Mouse (Mus musculus): ENCODE data around the gene Nxnl1.
"Not testable (repeated sequence)": the region's sequence is repeated elsewhere in the genome, so short reads cannot be mapped to it uniquely, and the experiment has no call there.

Nxnl1 gene

DNA sequence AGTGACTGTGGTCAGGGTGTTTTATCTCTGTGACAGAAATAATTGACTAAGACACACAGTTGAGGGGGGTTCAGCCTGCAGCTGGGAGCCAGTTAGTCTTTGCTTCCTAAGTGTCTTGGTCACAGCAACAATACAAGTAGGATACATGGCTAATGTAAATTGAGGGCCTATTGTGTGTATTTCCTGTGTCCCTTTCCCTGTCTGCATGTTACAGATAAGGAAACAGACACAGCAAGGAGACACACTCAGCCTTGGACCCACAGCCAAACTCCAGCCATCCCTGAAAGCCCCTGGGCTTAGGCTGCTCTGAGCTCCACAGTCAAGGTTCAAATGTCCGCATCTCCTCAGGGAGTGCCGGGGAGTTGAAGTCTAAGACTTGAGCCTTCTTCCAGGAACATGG, 11.8 kb downstream of the Nxnl1 start:
- no peak for DNase-seq (ENCODE audit: low read depth, low spot score)

- no peak for DNase-seq (ENCODE audit: low read depth, low spot score)
These were observed 12.4 kb downstream of the Nxnl1 start for GRCm38 (mm10) chr8:71554001-71554400.

DNA sequence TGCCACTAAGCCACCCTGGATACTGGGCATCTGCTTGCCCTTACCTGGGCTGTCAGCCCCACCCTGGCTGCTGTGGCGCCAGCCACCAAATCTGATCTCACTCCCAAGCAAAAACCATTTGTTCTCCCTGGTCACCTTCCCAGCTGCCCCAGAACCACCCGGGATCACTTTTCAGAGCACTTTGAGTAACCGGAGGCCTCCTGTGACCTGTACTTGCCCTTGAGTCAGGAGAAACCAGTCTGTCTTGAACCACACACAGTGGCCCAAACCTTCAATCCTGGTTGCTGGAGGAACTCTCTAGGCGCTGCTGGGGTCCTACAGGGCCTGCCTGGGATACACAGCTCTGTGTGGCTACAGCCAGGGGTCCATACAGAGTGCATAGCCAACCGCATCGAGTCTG, 13.6 kb downstream of the Nxnl1 start:
- DNase-seq (ENCODE audit: low read depth, low spot score) = no peak

- no peak for DNase-seq (ENCODE audit: low read depth, low spot score)
These were observed 15.6 kb downstream of the Nxnl1 start for GRCm38 (mm10) chr8:71550754-71551153.

- no peak for DNase-seq (ENCODE audit: low read depth, low spot score)
These were observed 18.8 kb downstream of the Nxnl1 start for GRCm38 (mm10) chr8:71547590-71547989.

GRCm38 (mm10) chr8:71545053-71545452, 21.3 kb downstream of the Nxnl1 start:
- DNase-seq (ENCODE audit: low read depth, low spot score) = no peak

DNA sequence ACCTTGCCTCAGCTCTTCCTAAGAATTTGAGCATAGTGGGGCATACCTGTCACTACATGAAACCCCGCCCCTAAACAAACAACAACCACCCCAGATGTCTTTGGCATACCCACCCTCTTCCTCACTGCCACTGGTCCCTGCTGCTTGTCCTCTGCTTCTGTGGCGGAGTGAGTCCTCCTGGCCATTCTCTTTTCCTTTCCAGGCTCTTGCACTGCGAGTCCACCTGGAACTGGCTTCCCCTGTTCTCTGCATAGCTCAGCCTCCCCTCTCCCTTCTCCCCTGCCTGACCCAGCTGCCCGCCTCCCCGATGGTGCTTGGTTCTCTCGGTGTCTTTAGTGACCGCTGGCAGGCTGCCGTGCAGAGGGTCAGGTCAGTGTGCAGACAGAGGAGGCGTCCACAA, 22.6 kb downstream of the Nxnl1 start:
- no peak for DNase-seq (ENCODE audit: low read depth, low spot score)

DNA sequence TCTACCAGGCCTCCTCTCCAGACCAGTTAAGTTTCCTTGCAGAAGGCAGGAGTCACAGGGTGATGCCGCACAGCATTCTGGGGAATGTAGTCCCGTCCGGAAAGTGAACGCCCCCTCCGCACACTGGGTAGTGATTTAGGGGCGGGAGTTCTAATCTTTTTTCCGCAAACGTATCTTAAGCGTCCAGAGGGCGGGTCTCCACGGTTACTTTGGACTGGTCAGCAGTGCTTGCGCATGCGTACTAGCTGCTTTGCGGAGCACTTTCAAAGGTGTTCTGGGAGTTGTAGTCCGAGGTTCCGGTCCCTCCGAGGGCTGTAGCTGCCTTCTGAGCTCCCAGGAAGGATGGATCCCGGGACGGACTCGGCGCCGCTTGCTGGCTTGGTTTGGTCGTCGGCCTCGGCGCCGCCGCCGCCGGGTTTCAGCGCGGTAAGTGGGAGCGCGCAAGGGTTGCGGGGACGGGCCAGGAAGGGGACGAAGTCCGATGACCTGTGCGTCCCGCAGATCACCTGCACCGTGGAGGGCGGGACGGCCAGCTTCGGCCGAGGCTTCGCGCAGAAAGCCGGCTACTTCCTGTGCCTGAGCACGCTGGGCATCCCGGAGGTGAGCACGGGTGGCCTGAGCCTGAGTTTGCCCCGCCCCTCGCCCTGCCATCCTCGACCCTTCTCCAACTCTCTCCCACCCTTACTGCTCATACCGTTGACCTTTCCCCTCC, 23.6 kb downstream of the Nxnl1 start, which contains the start of gene Mvb12a:
Gene Mvb12a, plus strand, starts transcription at position 291 of the 712 bp plus-strand sequence.
- DNase-seq (ENCODE audit: low read depth, low spot score) = peak; percentile 96

GRCm38 (mm10) chr8:71537028-71537867, 29.2 kb downstream of the Nxnl1 start, which contains the start of gene Bst2:
Gene Bst2 (minus strand): TSS chr8:71537456.
- peak; percentile 72 for DNase-seq (ENCODE audit: low read depth, low spot score)

DNA sequence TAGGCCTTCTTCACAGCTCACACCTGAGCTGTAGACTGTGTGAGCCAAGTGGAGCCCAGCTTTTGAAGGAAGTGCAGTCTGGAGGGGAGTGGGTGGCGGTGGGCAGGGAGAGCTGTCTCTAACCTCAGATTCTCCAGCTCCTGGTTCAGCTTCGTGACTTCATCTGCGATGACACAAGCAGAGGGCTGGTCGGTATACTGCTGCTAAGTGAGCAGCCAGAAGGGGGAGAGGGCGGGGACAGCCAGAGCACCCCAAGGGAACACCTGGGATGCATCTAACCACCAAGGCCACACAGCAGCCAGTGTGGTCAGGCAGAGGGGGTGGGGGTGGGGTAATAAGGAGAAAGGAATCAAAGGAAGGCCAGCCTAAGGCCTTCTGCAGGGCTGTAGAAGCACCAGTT, 30.7 kb downstream of the Nxnl1 start:
- DNase-seq (ENCODE audit: low read depth, low spot score) = no peak

DNA sequence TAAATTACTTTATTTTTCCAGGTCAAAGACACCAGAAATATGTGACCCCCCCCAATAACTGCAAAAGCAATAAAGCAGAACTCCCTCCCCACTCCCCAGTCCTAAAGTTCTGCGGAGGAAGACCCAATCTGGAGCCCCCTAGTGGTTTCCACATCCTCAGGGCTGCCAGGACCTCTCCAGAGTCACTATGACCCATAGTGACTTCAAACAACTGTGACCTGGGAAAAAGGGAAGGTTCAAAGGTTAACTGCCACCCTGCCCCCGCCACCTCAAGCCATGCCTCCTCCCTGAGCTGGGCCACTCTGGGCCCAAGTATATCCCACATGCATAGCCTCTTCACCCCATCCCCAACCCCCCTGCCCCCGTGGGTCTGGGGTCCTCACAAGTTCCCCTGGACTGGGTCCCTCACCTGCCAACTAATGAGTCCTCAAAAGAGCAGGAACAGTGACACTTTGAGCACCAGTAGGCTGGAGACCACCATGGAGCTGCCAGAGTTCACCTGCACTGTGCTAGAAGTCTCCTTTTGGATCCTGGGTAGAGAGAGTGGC, 32.1 kb downstream of the Nxnl1 start:
- no peak for DNase-seq (ENCODE audit: low read depth, low spot score)

DNA sequence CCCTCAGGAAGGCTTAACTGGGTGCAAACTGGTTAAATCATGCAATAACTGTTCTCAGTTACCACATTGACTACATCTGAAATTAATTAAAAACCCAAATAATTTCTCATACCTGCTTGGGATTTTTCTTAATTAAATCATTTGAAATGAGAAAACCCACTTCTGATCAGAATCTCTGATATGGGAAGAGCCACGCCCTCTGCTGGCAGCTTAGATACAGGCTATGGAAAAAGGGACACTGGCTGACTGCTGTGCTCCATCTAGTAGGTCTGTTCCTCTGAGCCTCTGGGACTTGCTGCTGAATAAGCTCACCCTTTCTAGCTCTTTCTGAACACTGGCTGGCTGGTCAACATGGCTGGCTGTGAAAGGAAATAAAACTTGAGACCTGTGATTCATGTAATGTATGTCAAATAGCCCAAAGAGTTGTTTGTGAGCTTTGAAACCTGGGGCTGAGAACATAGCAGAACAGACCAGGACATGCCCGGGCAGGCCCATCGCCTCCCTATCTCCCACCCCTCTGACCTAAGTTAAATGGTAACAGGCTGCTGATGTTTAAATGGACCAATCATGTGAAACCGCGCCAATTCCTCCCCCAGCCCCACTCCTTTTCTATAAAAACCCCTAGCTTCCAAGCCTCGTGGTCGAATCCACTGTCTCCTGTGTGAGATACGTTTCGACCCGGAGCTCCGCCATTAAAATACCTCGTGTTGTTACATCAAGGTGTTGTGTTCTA, 35.5 kb downstream of the Nxnl1 start:
- not testable (repeated sequence) for DNase-seq (ENCODE audit: low read depth, low spot score)

DNA sequence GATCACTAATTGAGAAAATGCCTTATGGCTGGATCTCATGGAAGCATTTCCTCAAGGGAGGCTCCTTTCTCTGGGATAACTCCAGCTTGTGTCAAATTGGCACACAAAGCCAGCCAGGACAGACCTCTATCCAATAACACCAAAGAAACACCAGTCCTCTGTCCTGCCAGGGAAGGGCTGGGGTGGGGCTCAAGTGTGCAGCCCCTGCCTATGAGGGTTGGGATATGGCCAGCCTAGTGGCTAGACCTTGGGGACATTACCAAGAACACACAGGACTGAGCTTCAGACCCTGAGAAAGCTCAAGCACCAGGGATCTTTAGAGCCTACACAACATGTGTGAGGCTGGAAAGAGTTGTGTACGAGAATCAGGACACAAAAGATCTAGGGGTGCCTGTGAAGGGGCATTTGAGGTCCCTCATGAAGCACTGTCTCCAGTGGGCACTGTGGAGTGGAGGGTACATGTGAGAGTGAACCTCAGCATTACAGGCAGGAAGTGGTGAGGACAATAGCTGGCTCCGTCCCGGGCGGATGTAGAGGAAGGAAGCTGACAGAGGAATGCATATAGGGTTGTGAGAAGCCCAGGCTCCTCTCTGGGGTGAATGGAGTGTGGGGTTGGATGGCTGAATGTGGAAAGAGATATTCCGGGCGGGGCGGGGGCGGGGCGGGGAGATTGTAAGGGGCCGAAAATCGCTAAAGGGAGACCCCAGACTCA, 37.9 kb downstream of the Nxnl1 start:
- no peak for DNase-seq (ENCODE audit: low read depth, low spot score)

- no peak for DNase-seq (ENCODE audit: low read depth, low spot score)
These were observed 39.1 kb downstream of the Nxnl1 start for GRCm38 (mm10) chr8:71527162-71527870.

DNA sequence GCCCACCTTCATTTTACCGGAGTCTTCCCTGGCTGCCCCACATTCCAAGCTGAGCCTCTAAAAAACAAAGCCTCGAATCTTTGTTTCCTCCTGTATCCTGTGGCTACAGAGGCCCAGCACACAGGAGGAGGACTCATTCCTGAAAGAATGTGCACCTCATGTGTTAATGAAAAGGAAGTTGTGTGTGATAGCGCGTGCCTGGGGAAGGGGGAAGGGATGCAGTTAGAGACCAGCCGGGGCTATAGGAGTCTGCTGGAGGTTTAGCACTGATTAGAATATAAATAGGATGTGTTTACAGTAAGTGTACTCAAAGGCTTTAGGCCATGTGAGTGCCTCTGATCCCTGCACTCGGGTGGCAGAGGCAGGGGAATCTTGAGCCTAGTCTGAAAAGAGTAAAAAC, 40.1 kb downstream of the Nxnl1 start:
- DNase-seq (ENCODE audit: low read depth, low spot score) = no peak

- DNase-seq (ENCODE audit: low read depth, low spot score) = no peak
These were observed 41.0 kb downstream of the Nxnl1 start, which contains the start of gene Ccdc194 for GRCm38 (mm10) chr8:71525226-71526050. Gene Ccdc194 (minus strand): TSS chr8:71525711.

DNA sequence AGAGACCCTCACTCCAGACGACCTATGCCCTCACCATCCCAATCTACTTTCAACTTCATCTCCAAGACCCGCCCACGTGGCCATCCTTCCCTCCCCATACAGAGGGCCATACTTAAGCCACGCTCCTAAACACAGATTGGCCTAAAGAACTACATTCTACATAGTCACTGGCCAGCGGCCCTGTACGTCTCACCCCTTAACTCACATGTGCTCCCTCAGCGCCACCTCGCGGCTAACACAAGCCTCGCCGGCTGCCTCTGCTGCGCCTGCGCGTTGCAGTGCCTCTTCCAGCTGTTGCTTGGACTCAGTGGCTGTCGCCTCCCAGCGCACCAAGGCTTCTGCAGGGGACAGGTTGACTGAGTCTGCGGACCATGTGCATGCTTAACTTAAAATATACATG, 44.8 kb downstream of the Nxnl1 start:
- DNase-seq (ENCODE audit: low read depth, low spot score) = peak; percentile 85

GRCm38 (mm10) chr8:71519037-71519825, 47.2 kb downstream of the Nxnl1 start:
- not testable (repeated sequence) for DNase-seq (ENCODE audit: low read depth, low spot score)

DNA sequence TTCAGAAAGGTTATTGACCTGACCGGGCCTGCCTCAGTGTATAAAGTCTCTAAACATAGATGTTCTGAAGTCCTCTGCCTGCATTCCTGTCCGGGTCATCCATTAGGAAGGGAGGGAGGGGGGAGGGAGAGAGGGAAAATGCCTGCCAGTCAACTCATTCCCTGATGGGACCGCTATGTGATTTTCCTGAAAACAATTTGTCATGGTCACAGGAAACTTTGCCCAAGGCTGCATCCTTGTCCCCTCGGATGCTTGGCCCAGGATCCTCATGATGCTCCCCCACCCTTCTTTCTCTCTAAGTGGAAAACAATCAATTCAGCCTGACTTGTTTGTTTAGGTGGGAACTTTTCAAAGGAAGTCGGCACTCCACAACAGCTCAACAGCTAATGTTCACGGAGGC, 49.6 kb downstream of the Nxnl1 start:
- DNase-seq (ENCODE audit: low read depth, low spot score) = no peak
